Mouse (Mus musculus): Measurements from ENCODE around the gene Ccdc141. TPM values are rescaled to one million over a fixed set of nuclear protein-coding genes. Genes with fewer than 3 reads are reported as not detected.

The Ccdc141 gene
- polyA plus RNA-seq, 1 experiment: 12.8 TPM

DNA sequence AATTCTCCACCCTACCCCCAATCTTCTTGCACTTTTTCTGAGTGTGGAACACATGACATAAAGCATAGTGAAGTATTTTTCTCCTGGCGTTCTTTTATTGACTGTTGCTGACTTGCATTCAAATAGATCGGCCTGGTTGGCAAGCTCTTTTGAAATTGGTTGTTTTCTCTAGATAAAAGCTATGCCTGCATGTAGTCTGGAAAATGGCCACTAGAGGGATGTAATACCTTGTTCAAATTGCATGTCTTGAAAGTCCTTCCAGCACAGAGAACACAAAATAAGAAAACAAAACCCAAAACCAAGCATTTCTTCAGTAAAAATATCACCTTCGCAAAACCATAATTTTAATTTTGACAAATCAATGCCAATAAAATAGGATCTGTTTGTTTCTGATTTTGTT lies 108.6 kb downstream of the Ccdc141 start:
- 36% methylated on average over 3 of the region's 3 CpGs for WGBS
- peak; percentile 66 for DNase-seq

DNA sequence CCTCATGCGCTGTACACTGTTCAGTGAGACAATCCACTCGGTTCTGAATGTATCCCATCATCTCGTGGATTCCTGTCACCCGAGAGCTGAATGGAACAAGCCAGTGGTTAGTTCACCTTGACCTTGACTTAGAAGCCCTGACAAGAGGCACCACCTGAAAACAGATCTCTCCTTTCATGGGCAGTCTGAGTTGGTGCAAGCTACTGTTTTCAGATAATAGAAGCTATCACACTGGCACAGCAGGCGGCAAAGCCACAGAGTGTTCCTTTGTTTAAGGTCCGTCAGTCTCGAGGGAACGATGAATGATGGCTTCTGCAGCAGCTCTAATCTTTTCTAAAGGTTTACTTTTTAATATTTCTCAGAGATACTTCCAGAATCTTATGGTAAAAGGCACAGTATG lies 110.8 kb downstream of the Ccdc141 start:
- 77% methylated on average over 8 of the region's 8 CpGs for WGBS
- Histone ChIP-seq H3K27ac (ENCODE audit: insufficient read depth, low read depth, low read length) (no peak overlapping the region), H3K36me3 (ENCODE audit: control insufficient read depth, insufficient read depth, low read length) (peaks cover 3% of the 10 kb centered on the region; the same call in 1 of the 2 replicates), H3K4me1 (ENCODE audit: control insufficient read depth, insufficient read depth, low read length) (no peaks in the 10 kb centered on the region), H3K4me3 (ENCODE audit: insufficient read depth, low read depth, low read length) (no peak overlapping the region), H3K27me3 (replicated peaks; ENCODE audit: control insufficient read depth, insufficient read depth, low read length) (no peaks in the 10 kb centered on the region)
- no peak for DNase-seq
- TF ChIP-seq POLR2A (IDR thresholded peaks at IDR 0.05; ENCODE audit: low read depth, low read length): no peak
- TF ChIP-seq CTCF (conservative IDR thresholded peaks at IDR 0.05; ENCODE audit: insufficient read depth, insufficient read length, low read depth, low read length): no peak

More for the DNA sequence above, 108.6 kb downstream of the Ccdc141 start:
- Histone ChIP-seq H3K27ac (ENCODE audit: insufficient read depth, low read depth, low read length) (no peak overlapping the region), H3K4me3 (ENCODE audit: insufficient read depth, low read depth, low read length) (no peak overlapping the region), H3K4me1 (ENCODE audit: control insufficient read depth, insufficient read depth, low read length) (no peaks in the 10 kb centered on the region), H3K36me3 (ENCODE audit: control insufficient read depth, insufficient read depth, low read length) (peaks cover 1% of the 10 kb centered on the region; the same call in 1 of the 2 replicates), H3K27me3 (replicated peaks; ENCODE audit: control insufficient read depth, insufficient read depth, low read length) (no peaks in the 10 kb centered on the region)
- no peak for TF ChIP-seq POLR2A (IDR thresholded peaks at IDR 0.05; ENCODE audit: low read depth, low read length)
- TF ChIP-seq CTCF (conservative IDR thresholded peaks at IDR 0.05; ENCODE audit: insufficient read depth, insufficient read length, low read depth, low read length): no peak

DNA sequence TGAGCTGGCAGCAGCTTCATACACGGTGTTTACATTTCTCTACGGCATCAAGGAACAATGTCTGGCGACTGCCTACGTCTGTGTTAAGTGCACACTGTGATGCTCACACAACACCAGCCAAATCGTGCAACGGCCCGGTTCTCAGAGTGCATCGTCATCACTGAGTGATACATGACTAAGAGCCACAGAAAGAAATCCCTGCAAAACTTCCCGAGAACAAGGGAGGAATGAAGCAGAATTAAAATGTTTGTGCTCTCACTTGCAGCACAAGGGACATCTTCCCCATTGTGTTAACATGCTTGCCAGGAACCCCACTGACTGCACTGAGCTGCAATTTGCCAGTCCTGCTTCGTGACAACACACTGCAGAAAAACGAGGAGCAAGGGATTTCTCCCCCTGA lies 114.1 kb downstream of the Ccdc141 start:
- no peak overlapping the region for H3K4me3 ChIP-seq (ENCODE audit: insufficient read depth, low read depth, low read length)
- TF ChIP-seq CTCF (conservative IDR thresholded peaks at IDR 0.05; ENCODE audit: insufficient read depth, insufficient read length, low read depth, low read length) (no peak), POLR2A (IDR thresholded peaks at IDR 0.05; ENCODE audit: low read depth, low read length) (no peak)
- no peak overlapping the region for H3K27ac ChIP-seq (ENCODE audit: insufficient read depth, low read depth, low read length)
- no peak for DNase-seq
- H3K36me3 ChIP-seq (ENCODE audit: control insufficient read depth, insufficient read depth, low read length): peaks cover 3% of the 10 kb centered on the region; the same call in 1 of the 2 replicates
- no peaks in the 10 kb centered on the region for H3K27me3 ChIP-seq (replicated peaks; ENCODE audit: control insufficient read depth, insufficient read depth, low read length)
- H3K4me1 ChIP-seq (ENCODE audit: control insufficient read depth, insufficient read depth, low read length): no peaks in the 10 kb centered on the region
- 77% methylated on average over 11 of the region's 11 CpGs for WGBS

DNA sequence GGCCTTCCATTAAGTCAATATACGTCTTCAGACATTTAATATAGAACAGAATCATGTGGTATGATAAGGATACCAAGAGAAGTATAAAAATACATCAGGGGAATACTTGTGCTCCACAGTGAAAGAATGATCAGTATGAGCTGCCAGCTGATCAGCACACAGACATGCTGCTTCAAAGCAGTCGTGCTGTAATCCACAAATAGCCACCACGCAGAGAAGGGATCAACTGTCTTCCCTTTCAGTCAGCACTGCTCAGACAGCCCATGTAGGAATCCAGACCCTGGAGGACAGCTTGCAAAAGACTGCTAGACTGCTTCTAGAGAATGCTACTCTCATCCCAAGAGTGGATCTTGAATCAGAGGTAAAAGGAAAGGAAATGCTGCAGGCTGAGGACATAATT lies 127.5 kb downstream of the Ccdc141 start:
- H3K27ac ChIP-seq (ENCODE audit: insufficient read depth, low read depth, low read length): no peak overlapping the region
- H3K36me3 ChIP-seq (ENCODE audit: control insufficient read depth, insufficient read depth, low read length): peaks cover 5% of the 10 kb centered on the region; the same call in 1 of the 2 replicates
- no peaks in the 10 kb centered on the region for H3K27me3 ChIP-seq (replicated peaks; ENCODE audit: control insufficient read depth, insufficient read depth, low read length)
- no peak for DNase-seq
- TF ChIP-seq CTCF (conservative IDR thresholded peaks at IDR 0.05; ENCODE audit: insufficient read depth, insufficient read length, low read depth, low read length) (no peak), POLR2A (IDR thresholded peaks at IDR 0.05; ENCODE audit: low read depth, low read length) (no peak)
- 80% methylated on average over 3 of the region's 3 CpGs for WGBS
- H3K4me1 ChIP-seq (ENCODE audit: control insufficient read depth, insufficient read depth, low read length): no peaks in the 10 kb centered on the region
- H3K4me3 ChIP-seq (ENCODE audit: insufficient read depth, low read depth, low read length): no peak overlapping the region

DNA sequence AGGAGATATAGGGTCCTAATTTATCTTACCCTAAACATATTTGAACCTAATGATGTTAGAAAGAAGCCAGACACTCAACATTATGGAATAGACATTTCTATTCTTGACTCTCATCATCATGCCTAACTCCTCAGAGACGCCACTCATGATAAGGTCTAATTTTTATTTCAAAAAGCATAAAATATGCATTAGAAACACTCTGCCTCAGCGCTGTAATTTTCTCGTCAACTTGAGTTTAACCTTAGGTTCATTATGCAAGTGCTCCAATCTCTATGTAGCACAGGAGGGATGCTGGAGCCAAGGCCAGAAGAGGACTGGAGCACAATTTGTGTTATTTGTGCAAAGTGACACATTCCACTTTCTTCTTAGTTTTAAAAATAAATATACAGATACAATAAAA lies 130.8 kb downstream of the Ccdc141 start:
- Histone ChIP-seq H3K36me3 (ENCODE audit: control insufficient read depth, insufficient read depth, low read length) (0 out of 2 replicates have a peak, but pooled peaks cover 3% of the 10 kb centered on the region), H3K27me3 (replicated peaks; ENCODE audit: control insufficient read depth, insufficient read depth, low read length) (no peaks in the 10 kb centered on the region), H3K27ac (ENCODE audit: insufficient read depth, low read depth, low read length) (no peak overlapping the region), H3K4me3 (ENCODE audit: insufficient read depth, low read depth, low read length) (no peak overlapping the region), H3K4me1 (ENCODE audit: control insufficient read depth, insufficient read depth, low read length) (no peaks in the 10 kb centered on the region)
- DNase-seq: no peak
- 90% methylated on average over 3 of the region's 3 CpGs for WGBS
- TF ChIP-seq POLR2A (IDR thresholded peaks at IDR 0.05; ENCODE audit: low read depth, low read length): no peak
- no peak for TF ChIP-seq CTCF (conservative IDR thresholded peaks at IDR 0.05; ENCODE audit: insufficient read depth, insufficient read length, low read depth, low read length)

DNA sequence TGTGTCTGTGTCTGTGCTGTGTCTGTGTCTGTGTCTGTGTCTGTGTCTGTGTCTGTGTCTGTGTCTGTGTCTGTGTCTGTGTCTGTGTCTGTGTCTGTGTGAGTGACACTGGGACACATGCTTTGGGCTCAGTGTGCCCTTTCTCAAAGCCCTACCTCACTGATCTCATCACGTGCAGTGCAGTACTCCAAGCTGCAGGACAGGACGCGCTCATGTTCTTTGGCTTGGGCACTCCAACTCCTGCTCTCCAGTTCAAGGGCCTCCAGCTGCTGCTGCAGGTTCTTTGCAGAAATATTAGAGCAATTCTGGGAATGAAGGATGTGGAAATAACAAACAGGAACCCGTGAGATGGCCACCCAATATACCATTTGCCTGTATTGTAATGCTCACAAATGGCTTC lies 131.2 kb downstream of the Ccdc141 start:
- Histone ChIP-seq H3K4me3 (ENCODE audit: insufficient read depth, low read depth, low read length) (no peak overlapping the region), H3K36me3 (ENCODE audit: control insufficient read depth, insufficient read depth, low read length) (0 out of 2 replicates have a peak, but pooled peaks cover 3% of the 10 kb centered on the region), H3K4me1 (ENCODE audit: control insufficient read depth, insufficient read depth, low read length) (no peaks in the 10 kb centered on the region), H3K27me3 (replicated peaks; ENCODE audit: control insufficient read depth, insufficient read depth, low read length) (no peaks in the 10 kb centered on the region), H3K27ac (ENCODE audit: insufficient read depth, low read depth, low read length) (no peak overlapping the region)
- TF ChIP-seq POLR2A (IDR thresholded peaks at IDR 0.05; ENCODE audit: low read depth, low read length) (no peak), CTCF (conservative IDR thresholded peaks at IDR 0.05; ENCODE audit: insufficient read depth, insufficient read length, low read depth, low read length) (no peak)
- no peak for DNase-seq
- 90% methylated on average over 4 of the region's 4 CpGs for WGBS

DNA sequence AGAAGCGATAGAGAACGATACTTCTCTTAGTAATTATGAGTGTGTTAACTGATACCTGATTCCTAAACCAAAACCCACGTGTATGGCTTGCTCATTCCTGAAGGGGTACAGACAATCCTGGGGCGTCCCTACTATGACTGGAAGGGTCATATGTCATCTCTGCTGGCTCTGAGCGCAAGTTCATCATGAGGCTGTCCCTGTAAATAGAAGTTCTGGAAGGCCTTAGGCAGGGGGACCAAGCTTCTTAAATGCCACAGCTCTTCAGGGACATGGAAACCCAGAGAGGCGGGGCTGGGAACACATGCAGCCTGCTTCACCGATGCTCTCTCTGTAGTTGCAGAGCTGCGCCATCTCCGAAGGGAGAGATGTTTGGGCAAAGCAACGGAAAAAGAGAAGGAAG lies 133.2 kb downstream of the Ccdc141 start:
- WGBS: 82% methylated on average over 10 of the region's 10 CpGs
- Histone ChIP-seq H3K27ac (ENCODE audit: insufficient read depth, low read depth, low read length) (no peak overlapping the region), H3K27me3 (replicated peaks; ENCODE audit: control insufficient read depth, insufficient read depth, low read length) (no peaks in the 10 kb centered on the region), H3K4me1 (ENCODE audit: control insufficient read depth, insufficient read depth, low read length) (no peaks in the 10 kb centered on the region), H3K4me3 (ENCODE audit: insufficient read depth, low read depth, low read length) (no peak overlapping the region), H3K36me3 (ENCODE audit: control insufficient read depth, insufficient read depth, low read length) (0 out of 2 replicates have a peak, but pooled peaks cover 3% of the 10 kb centered on the region)
- TF ChIP-seq CTCF (conservative IDR thresholded peaks at IDR 0.05; ENCODE audit: insufficient read depth, insufficient read length, low read depth, low read length): no peak
- TF ChIP-seq POLR2A (IDR thresholded peaks at IDR 0.05; ENCODE audit: low read depth, low read length): no peak
- no peak for DNase-seq

Measured in kidney, adult 2 months (tissue).